Mouse (Mus musculus) liver, embryonic 15.5 days (tissue): ENCODE measurements around the gene Fstl3. TPM values are rescaled to one million over a fixed set of nuclear protein-coding genes. Genes with fewer than 3 reads are reported as not detected.

Source experiments
- ATAC-seq: fragments of 200-750 bp; cut with Nextera tagmentation; 2 replicates; pipeline ENCODE4 v1.8.0; 2017; ENCODE audit warnings: moderate number of reproducible peaks, mild to moderate bottlenecking, moderate library complexity; ENCODE audit not compliant: insufficient read depth
- H3K27ac ChIP-seq: fragments of 300-500 bp; sonication (generic); replicated peaks from 2 replicates; pipeline ENCODE4 v1.5.1; 2015; ENCODE audit warnings: mild to moderate bottlenecking, inconsistent platforms
- H3K27me3 ChIP-seq: fragments of 300-500 bp; sonication (generic); 2 replicates; pipeline ENCODE4 v1.6.1; 2015; ENCODE audit warnings: mild to moderate bottlenecking, inconsistent platforms
- H3K36me3 ChIP-seq: fragments of 300-500 bp; sonication (generic); replicated peaks from 2 replicates; pipeline ENCODE4 v1.6.1; 2015; ENCODE audit warnings: moderate library complexity, mild to moderate bottlenecking, inconsistent platforms
- H3K4me1 ChIP-seq: fragments of 300-500 bp; sonication (generic); replicated peaks from 2 replicates; pipeline ENCODE4 v1.6.1; 2015; ENCODE audit warnings: inconsistent platforms
- H3K4me2 ChIP-seq: fragments of 300-500 bp; sonication (generic); 2 replicates; pipeline ENCODE4 v1.6.1; 2015; ENCODE audit warnings: moderate library complexity, mild to moderate bottlenecking, inconsistent platforms
- H3K4me3 ChIP-seq: fragments of 300-500 bp; sonication (generic); replicated peaks from 2 replicates; pipeline ENCODE4 v1.5.1; 2015; ENCODE audit warnings: mild to moderate bottlenecking, inconsistent platforms
- H3K9ac ChIP-seq: fragments of 300-500 bp; sonication (generic); 2 replicates; pipeline ENCODE4 v1.6.1; 2015; ENCODE audit warnings: moderate library complexity, mild to moderate bottlenecking, inconsistent platforms
- H3K9me3 ChIP-seq: fragments of 300-500 bp; sonication (generic); replicated peaks from 2 replicates; pipeline ENCODE4 v1.6.1; 2016; ENCODE audit warnings: inconsistent platforms
- WGBS: fragments of 180-500 bp; shearing (Covaris S2); methylation state at CpG from one replicate; pipeline ENCODE4 v1.1.7; 2015; ENCODE audit warnings: mixed read lengths; ENCODE audit not compliant: insufficient replicate concordance; 5-methylcytosine and 5-hydroxymethylcytosine counted together
- polyA plus RNA-seq: library from polyadenylated mRNA; unstranded; fragments of >200 nt; fragmentation: Nextera tagmentation; extraction: Ambion mirVana; gene quantifications from 2 replicates; pipeline ENCODE4 v1.2.1, GENCODE M21; 2015

Fstl3 gene
- polyA plus RNA-seq, 1 experiment from 2014 or later, result 0.71 TPM

- Histone ChIP-seq H3K27me3 (peaks cover 18% of the 10 kb centered on the region), H3K4me2 (no peak overlapping the region), H3K36me3 (no peaks in the 10 kb centered on the region), H3K4me1 (peaks cover 24% of the 10 kb centered on the region), H3K9ac (no peak overlapping the region), H3K4me3 (no peak overlapping the region), H3K9me3 (no peaks in the 10 kb centered on the region), H3K27ac (0 out of 2 replicates have a peak overlapping the region, but pooled peaks have one; percentile 42)
- no peak for ATAC-seq
- WGBS, result 54% methylated on average over 2 of the region's 2 CpGs
Observed at GRCm38 (mm10) chr10:79789581-79789980, 12.5 kb downstream of the Fstl3 start.

GRCm38 (mm10) chr10:79790861-79791260 is 13.8 kb downstream of the Fstl3 start, which contains the start of gene Prss57:
Prss57 (minus strand) TSS chr10:79790961.
- WGBS, result 47% methylated on average over 4 of the region's 4 CpGs
- H3K27me3 ChIP-seq, result peaks cover 23% of the 10 kb centered on the region
- H3K36me3 ChIP-seq, result no peaks in the 10 kb centered on the region
- H3K4me3 ChIP-seq, result no peak within 1 kb of the TSS
- no peaks in the 10 kb centered on the region for H3K9me3 ChIP-seq
- no peak within 1 kb of the TSS for H3K9ac ChIP-seq
- no peak within 1 kb of the TSS for H3K27ac ChIP-seq
- no peak for ATAC-seq
- peaks cover 28% of the 10 kb centered on the region for H3K4me1 ChIP-seq
- H3K4me2 ChIP-seq, result no peak within 1 kb of the TSS

GRCm38 (mm10) chr10:79792339-79793040 is 15.4 kb downstream of the Fstl3 start:
- 66% methylated on average over 5 of the region's 5 CpGs for WGBS
- Histone ChIP-seq H3K36me3 (no peaks in the 10 kb centered on the region), H3K27ac (no peak overlapping the region), H3K9ac (no peak overlapping the region), H3K4me2 (no peak overlapping the region; the same call in 1 of the 2 replicates), H3K4me1 (peaks cover 42% of the 10 kb centered on the region), H3K4me3 (no peak overlapping the region), H3K9me3 (no peaks in the 10 kb centered on the region), H3K27me3 (peaks cover 23% of the 10 kb centered on the region)
- ATAC-seq, result no peak

- peaks cover 23% of the 10 kb centered on the region for H3K27me3 ChIP-seq
- peak within 1 kb of the TSS; percentile 53 for H3K9ac ChIP-seq
- no peaks in the 10 kb centered on the region for H3K36me3 ChIP-seq
- ATAC-seq, result peak; percentile 36; the same call in 1 of the 2 replicates
- peak within 1 kb of the TSS; percentile 64 for H3K4me3 ChIP-seq
- peaks cover 49% of the 10 kb centered on the region for H3K4me1 ChIP-seq
- H3K27ac ChIP-seq, result peak within 1 kb of the TSS; percentile 33; the same call in 1 of the 2 replicates
- WGBS, result 4% methylated on average over 51 of the region's 51 CpGs
- peak within 1 kb of the TSS; percentile 85 for H3K4me2 ChIP-seq
- H3K9me3 ChIP-seq, result no peaks in the 10 kb centered on the region
Observed at GRCm38 (mm10) chr10:79793051-79793737, 16.1 kb downstream of the Fstl3 start, which contains the start of gene Palm. Palm (plus strand) TSS chr10:79793572.

- no peaks in the 10 kb centered on the region for H3K9me3 ChIP-seq
- ATAC-seq, result no peak
- H3K4me2 ChIP-seq, result peak overlapping the region; percentile 85
- H3K4me1 ChIP-seq, result peaks cover 53% of the 10 kb centered on the region
- WGBS, result 8% methylated on average over 38 of the region's 38 CpGs
- H3K9ac ChIP-seq, result peak overlapping the region; percentile 53
- H3K36me3 ChIP-seq, result no peaks in the 10 kb centered on the region
- H3K4me3 ChIP-seq, result peak overlapping the region; percentile 64
- H3K27me3 ChIP-seq, result peaks cover 23% of the 10 kb centered on the region
- H3K27ac ChIP-seq, result peak overlapping the region; percentile 33; the same call in 1 of the 2 replicates
Observed at GRCm38 (mm10) chr10:79793738-79794490, 16.8 kb downstream of the Fstl3 start.

GRCm38 (mm10) chr10:79794491-79794931 is 17.4 kb downstream of the Fstl3 start:
- peaks cover 23% of the 10 kb centered on the region for H3K27me3 ChIP-seq
- 21% methylated on average over 10 of the region's 10 CpGs for WGBS
- H3K4me2 ChIP-seq, result peak overlapping the region; percentile 85
- no peak for ATAC-seq
- H3K9me3 ChIP-seq, result no peaks in the 10 kb centered on the region
- no peaks in the 10 kb centered on the region for H3K36me3 ChIP-seq
- peaks cover 56% of the 10 kb centered on the region for H3K4me1 ChIP-seq
- H3K4me3 ChIP-seq, result peak overlapping the region; percentile 64
- 0 out of 2 replicates have a peak overlapping the region, but pooled peaks have one; percentile 14 for H3K27ac ChIP-seq
- no peak overlapping the region for H3K9ac ChIP-seq

GRCm38 (mm10) chr10:79795905-79796304 is 18.8 kb downstream of the Fstl3 start:
- H3K9me3 ChIP-seq, result no peaks in the 10 kb centered on the region
- H3K4me3 ChIP-seq, result no peak overlapping the region
- H3K36me3 ChIP-seq, result no peaks in the 10 kb centered on the region
- WGBS, result 80% methylated on average over 3 of the region's 3 CpGs
- H3K9ac ChIP-seq, result no peak overlapping the region
- no peak overlapping the region for H3K4me2 ChIP-seq
- H3K27ac ChIP-seq, result no peak overlapping the region
- no peak for ATAC-seq
- peaks cover 23% of the 10 kb centered on the region for H3K27me3 ChIP-seq
- H3K4me1 ChIP-seq, result peaks cover 57% of the 10 kb centered on the region

- ATAC-seq, result no peak
- Histone ChIP-seq H3K36me3 (no peaks in the 10 kb centered on the region), H3K4me2 (no peak overlapping the region), H3K9ac (no peak overlapping the region), H3K4me3 (no peak overlapping the region), H3K4me1 (peaks cover 67% of the 10 kb centered on the region), H3K9me3 (no peaks in the 10 kb centered on the region), H3K27me3 (peaks cover 23% of the 10 kb centered on the region), H3K27ac (no peak overlapping the region)
- 23% methylated on average over 15 of the region's 15 CpGs for WGBS
Observed at GRCm38 (mm10) chr10:79797326-79797725, 20.3 kb downstream of the Fstl3 start.

GRCm38 (mm10) chr10:79798289-79798928 is 21.3 kb downstream of the Fstl3 start:
- WGBS, result 16% methylated on average over 12 of the region's 12 CpGs
- Histone ChIP-seq H3K4me3 (no peak overlapping the region), H3K4me1 (peaks cover 71% of the 10 kb centered on the region), H3K27ac (peak overlapping the region; percentile 38; the same call in 1 of the 2 replicates), H3K4me2 (no peak overlapping the region), H3K9ac (no peak overlapping the region), H3K36me3 (no peaks in the 10 kb centered on the region), H3K27me3 (peaks cover 19% of the 10 kb centered on the region), H3K9me3 (no peaks in the 10 kb centered on the region)
- ATAC-seq, result no peak

GRCm38 (mm10) chr10:79800508-79800907 is 23.4 kb downstream of the Fstl3 start:
- no peaks in the 10 kb centered on the region for H3K27me3 ChIP-seq
- H3K4me3 ChIP-seq, result no peak overlapping the region
- no peak overlapping the region for H3K9ac ChIP-seq
- H3K27ac ChIP-seq, result no peak overlapping the region
- 70% methylated on average over 11 of the region's 11 CpGs for WGBS
- H3K4me1 ChIP-seq, result peaks cover 67% of the 10 kb centered on the region
- H3K9me3 ChIP-seq, result no peaks in the 10 kb centered on the region
- no peaks in the 10 kb centered on the region for H3K36me3 ChIP-seq
- H3K4me2 ChIP-seq, result no peak overlapping the region
- ATAC-seq, result no peak
